8 mouse cellular contexts compared by ENCODE assay signal in genomic region chr6:4748506-4748961, GRCm38 (mm10). TPM values are rescaled to one million over a fixed set of nuclear protein-coding genes. Genes with fewer than 3 reads are reported as not detected.
DNase-seq lines count a peak whose midpoint lies in the region; ATAC-seq lines count a peak whose summit lies in the region.

No protein-coding gene starts in this region.

- H3K4me3 ChIP-seq in hindbrain, embryonic 10.5 days: peak overlapping the region; percentile 63
- H3K4me3 ChIP-seq in liver, embryonic 12.5 days: peak overlapping the region; percentile 46

- H3K4me1 ChIP-seq in hindbrain, embryonic 10.5 days (replicated peaks): no peaks in the 10 kb centered on the region
- peaks cover 7% of the 10 kb centered on the region; the same call in 1 of the 2 replicates for H3K4me1 ChIP-seq in liver, embryonic 12.5 days

- DNase-seq in frontal cortex, adult 2 months (ENCODE audit: extremely low spot score in 1 of 2, low spot score in 1 of 2): no peak
- DNase-seq in thymus, postnatal 25 days: peak; percentile 1
- no peak for DNase-seq in thymus, postnatal 10 days (ENCODE audit: low spot score in 2 of 2)
- peak; percentile 56 for DNase-seq in hindbrain, embryonic 10.5 days (ENCODE audit: low spot score)
- DNase-seq in retina, embryonic 14.5 days (ENCODE audit: low spot score): peak; percentile 36
- DNase-seq in thymus, postnatal 0 days (ENCODE audit: low spot score): no peak

- peak overlapping the region; percentile 96 for H3K27ac ChIP-seq in hindbrain, embryonic 10.5 days
- peak overlapping the region; percentile 58; the same call in 1 of the 2 replicates for H3K27ac ChIP-seq in liver, embryonic 12.5 days

- peak overlapping the region; percentile 69 for H3K4me2 ChIP-seq in liver, embryonic 12.5 days

- H3K36me3 ChIP-seq in hindbrain, embryonic 10.5 days: peaks cover 13% of the 10 kb centered on the region; the same call in 1 of the 2 replicates
- no peaks in the 10 kb centered on the region for H3K36me3 ChIP-seq in liver, embryonic 12.5 days

- H3K27me3 ChIP-seq in hindbrain, embryonic 10.5 days (ENCODE audit: insufficient read depth, poor library complexity, severe bottlenecking): no peaks in the 10 kb centered on the region
- H3K27me3 ChIP-seq in liver, embryonic 12.5 days (replicated peaks): peaks cover 24% of the 10 kb centered on the region

- WGBS in hindbrain, embryonic 10.5 days: 43% methylated on average over 15 of the region's 15 CpGs
- WGBS in liver, embryonic 12.5 days (ENCODE audit: insufficient replicate concordance): 55% methylated on average over 15 of the region's 15 CpGs

- 0 out of 2 replicates have a peak, but pooled peaks have one; percentile 3 for ATAC-seq in frontal cortex, adult (ENCODE audit: low TSS enrichment)
- 0 out of 2 replicates have a peak, but pooled peaks have one; percentile 8 for ATAC-seq in liver, embryonic 12.5 days

- H3K9me3 ChIP-seq in hindbrain, embryonic 10.5 days: peaks cover 30% of the 10 kb centered on the region
- peaks cover 22% of the 10 kb centered on the region; the same call in 1 of the 2 replicates for H3K9me3 ChIP-seq in liver, embryonic 12.5 days (replicated peaks)

- H3K9ac ChIP-seq in liver, embryonic 12.5 days: peak overlapping the region; percentile 22; the same call in 1 of the 2 replicates

RNA-seq across cellular contexts. Expression of gene Peg10, which starts 1.4 kb away (rescaled TPM):
- polyA plus RNA-seq in frontal cortex, adult 2 months (2012; rRNA removed): 6.4 and 7.9 TPM in 2 replicates
- polyA plus RNA-seq in hindbrain, embryonic 10.5 days (2016; fragmentation: Nextera tagmentation; extraction: Ambion mirVana): 9.3 and 12.3 TPM in 2 replicates
- 5.2 and 5.7 TPM in 2 replicates for polyA plus RNA-seq in liver, embryonic 12.5 days (2016; fragmentation: Nextera tagmentation; extraction: Ambion mirVana)
- 0.17 and 0.19 TPM in 2 replicates for polyA plus RNA-seq in thymus, postnatal 0 days (2015; fragmentation: Nextera tagmentation; extraction: Ambion mirVana)

RNA-seq across cellular contexts. Expression of gene Sgce, which starts 1.5 kb away (rescaled TPM):
- polyA plus RNA-seq in frontal cortex, adult 2 months (2012; rRNA removed): 31.9 and 32.7 TPM in 2 replicates
- 60.9 and 65.9 TPM in 2 replicates for polyA plus RNA-seq in hindbrain, embryonic 10.5 days (2016; fragmentation: Nextera tagmentation; extraction: Ambion mirVana)
- 17.9 and 18.6 TPM in 2 replicates for polyA plus RNA-seq in liver, embryonic 12.5 days (2016; fragmentation: Nextera tagmentation; extraction: Ambion mirVana)
- polyA plus RNA-seq in thymus, postnatal 0 days (2015; fragmentation: Nextera tagmentation; extraction: Ambion mirVana): 9.7 and 10.2 TPM in 2 replicates

Comparison
In these comparisons a context has a peak if more than half of its experiments do, and no peak if none do; other contexts are left out.
1. DNase-seq: peak in thymus, postnatal 25 days (single experiment), hindbrain, embryonic 10.5 days (single experiment) and retina, embryonic 14.5 days (single experiment); none in frontal cortex, adult 2 months (0 of 2), thymus, postnatal 10 days (0 of 2) and thymus, postnatal 0 days (single experiment).